Mouse (Mus musculus): ENCODE data around the gene Bcas3.
"Not testable (repeated sequence)": the region's sequence is repeated elsewhere in the genome, so short reads cannot be mapped to it uniquely, and the experiment has no call there.

The Bcas3 gene

GRCm38 (mm10) chr11:85709147-85709546 is 356.2 kb downstream of the Bcas3 start:
- in situ Hi-C loops (cut with MboI, MseI), result loop anchor here (10.0 kb wide), 1 partner anchor 1864 kb away; no protein-coding TSS in a partner anchor

GRCm38 (mm10) chr11:85710155-85710554 is 357.2 kb downstream of the Bcas3 start:
- in situ Hi-C loops (cut with MboI, MseI), result no loop called here

GRCm38 (mm10) chr11:85712026-85712804 is 359.2 kb downstream of the Bcas3 start:
- in situ Hi-C loops (cut with MboI, MseI), result no loop called here

- in situ Hi-C loops (cut with MboI, MseI), result no loop called here
Observed at GRCm38 (mm10) chr11:85712860-85713813, 360.2 kb downstream of the Bcas3 start.

- in situ Hi-C loops (cut with MboI, MseI), result no loop called here
Observed at GRCm38 (mm10) chr11:85713814-85714208, 360.8 kb downstream of the Bcas3 start.

- in situ Hi-C loops (cut with MboI, MseI), result no loop called here
Observed at GRCm38 (mm10) chr11:85714312-85714931, 361.5 kb downstream of the Bcas3 start.

GRCm38 (mm10) chr11:85716730-85717129 is 363.8 kb downstream of the Bcas3 start:
- in situ Hi-C loops (cut with MboI, MseI), result not testable (repeated sequence)

GRCm38 (mm10) chr11:85719091-85719490 is 366.1 kb downstream of the Bcas3 start:
- in situ Hi-C loops (cut with MboI, MseI), result no loop called here

GRCm38 (mm10) chr11:85719766-85720165 is 366.8 kb downstream of the Bcas3 start:
- in situ Hi-C loops (cut with MboI, MseI), result no loop called here

- in situ Hi-C loops (cut with MboI, MseI), result no loop called here
Observed at GRCm38 (mm10) chr11:85720269-85720773, 367.4 kb downstream of the Bcas3 start.

GRCm38 (mm10) chr11:85721986-85722385 is 369.0 kb downstream of the Bcas3 start:
- in situ Hi-C loops (cut with MboI, MseI), result no loop called here

- in situ Hi-C loops (cut with MboI, MseI), result no loop called here
Observed at GRCm38 (mm10) chr11:85724159-85724558, 371.2 kb downstream of the Bcas3 start.

- in situ Hi-C loops (cut with MboI, MseI), result no loop called here
Observed at GRCm38 (mm10) chr11:85729725-85730124, 376.8 kb downstream of the Bcas3 start.

GRCm38 (mm10) chr11:85732462-85733012 is 379.6 kb downstream of the Bcas3 start:
- in situ Hi-C loops (cut with MboI, MseI), result no loop called here

- in situ Hi-C loops (cut with MboI, MseI), result no loop called here
Observed at GRCm38 (mm10) chr11:85733577-85733976, 380.6 kb downstream of the Bcas3 start.

GRCm38 (mm10) chr11:85734317-85735211 is 381.6 kb downstream of the Bcas3 start:
- in situ Hi-C loops (cut with MboI, MseI), result no loop called here

- in situ Hi-C loops (cut with MboI, MseI), result no loop called here
Observed at GRCm38 (mm10) chr11:85737227-85737626, 384.3 kb downstream of the Bcas3 start.

GRCm38 (mm10) chr11:85737893-85738292 is 384.9 kb downstream of the Bcas3 start:
- in situ Hi-C loops (cut with MboI, MseI), result no loop called here

GRCm38 (mm10) chr11:85738585-85738984 is 385.6 kb downstream of the Bcas3 start:
- in situ Hi-C loops (cut with MboI, MseI), result no loop called here

- in situ Hi-C loops (cut with MboI, MseI), result no loop called here
Observed at GRCm38 (mm10) chr11:85739266-85739977, 386.5 kb downstream of the Bcas3 start.

Measured in T-helper 2 cell (primary cell).